9 mouse cellular contexts compared by ENCODE assay signal in genomic region chr12:87044711-87045110, GRCm38 (mm10). TPM values are rescaled to one million over a fixed set of nuclear protein-coding genes. Genes with fewer than 3 reads are reported as not detected.
DNase-seq lines count a peak whose midpoint lies in the region; ATAC-seq lines count a peak whose summit lies in the region.
"Had no signal": no experiment of that assay in that cellular context is flagged by ENCODE, and none has a peak within 500 bp of the region (broad histone marks: within the 10 kb centered on the region; RNA-seq: fewer than 3 reads in every experiment).

No protein-coding gene starts in this region.

- H3K27ac ChIP-seq in midbrain, embryonic 12.5 days (replicated peaks), result 0 out of 2 replicates have a peak overlapping the region, but pooled peaks have one; percentile 12

- peak; percentile 28 for DNase-seq in adrenal gland, postnatal 14 days
- DNase-seq in adrenal gland, adult 8-10 months, result no peak
- DNase-seq in ZHBTc4 (ENCODE audit: low read depth, low spot score), result peak; percentile 27
- DNase-seq in frontal cortex, adult 2 months (ENCODE audit: extremely low spot score in 1 of 2, low spot score in 1 of 2), result peak; percentile 45 to 71
- DNase-seq in thymus, postnatal 10 days (ENCODE audit: low spot score in 2 of 2), result no peak
- DNase-seq in kidney, adult 9 months, result no peak
- no peak for DNase-seq in kidney, postnatal 14 days

- ATAC-seq in midbrain, embryonic 12.5 days (ENCODE audit: low FRiP score, low read depth), result peak; percentile 81

- no peaks in the 10 kb centered on the region; the same call in 1 of the 2 replicates for H3K27me3 ChIP-seq in midbrain, embryonic 12.5 days

- no peaks in the 10 kb centered on the region for H3K36me3 ChIP-seq in midbrain, embryonic 12.5 days

- WGBS in midbrain, embryonic 12.5 days, result 7% methylated on average over 5 of the region's 5 CpGs

- H3K9me3 ChIP-seq in midbrain, embryonic 12.5 days, result no peaks in the 10 kb centered on the region

- H3K9ac ChIP-seq in midbrain, embryonic 12.5 days (replicated peaks), result no peak overlapping the region

- H3K4me3 ChIP-seq in midbrain, embryonic 12.5 days, result no peak overlapping the region

- no peak overlapping the region for H3K4me2 ChIP-seq in midbrain, embryonic 12.5 days (replicated peaks)

- H3K4me1 ChIP-seq in midbrain, embryonic 12.5 days, result peaks cover 14% of the 10 kb centered on the region

RNA-seq across cellular contexts. Expression of gene Tmem63c, which starts 23.6 kb away (rescaled TPM):
- 1.3 and 1.4 TPM in 2 replicates for total RNA-seq in adrenal gland, postnatal 14 days (2021)
- total RNA-seq in adrenal gland, adult 8-10 months (2022), result 1 to 10 TPM; 2.3 to 4.8 (median 3.1) TPM
- 26.0 and 31.8 TPM in 2 replicates for polyA plus RNA-seq in frontal cortex, adult 2 months (2012; rRNA removed)
- polyA plus RNA-seq in midbrain, embryonic 12.5 days (2016; fragmentation: Nextera tagmentation; extraction: Ambion mirVana), result 1.5 and 1.7 TPM in 2 replicates
- total RNA-seq: neutrophil, adult 5-6 weeks had no signal

RNA-seq across cellular contexts. Expression of gene Zdhhc22, which starts 54.5 kb away (rescaled TPM):
- total RNA-seq in adrenal gland, postnatal 14 days (2021), result 0.59 and 1.1 TPM in 2 replicates
- total RNA-seq in adrenal gland, adult 8-10 months (2022), result 1 to 10 TPM; 1.8 to 4.7 (median 3.0) TPM
- 35.4 and 41.3 TPM in 2 replicates for polyA plus RNA-seq in frontal cortex, adult 2 months (2012; rRNA removed)
- 0.98 and 1.9 TPM in 2 replicates for polyA plus RNA-seq in midbrain, embryonic 12.5 days (2016; fragmentation: Nextera tagmentation; extraction: Ambion mirVana)
- total RNA-seq: neutrophil, adult 5-6 weeks had no signal

RNA-seq across cellular contexts. Expression of gene Ngb, which starts 57.6 kb away (rescaled TPM):
- total RNA-seq in adrenal gland, postnatal 14 days (2021), result 0.41 and 0.60 TPM in 2 replicates
- total RNA-seq in adrenal gland, adult 8-10 months (2022), result 1 to 10 TPM; 3.8 to 6.8 (median 5.4) TPM
- 3.2 and 4.2 TPM in 2 replicates for polyA plus RNA-seq in frontal cortex, adult 2 months (2012; rRNA removed)
- 0.66 and 0.69 TPM in 2 replicates for polyA plus RNA-seq in midbrain, embryonic 12.5 days (2016; fragmentation: Nextera tagmentation; extraction: Ambion mirVana)
- total RNA-seq: neutrophil, adult 5-6 weeks had no signal

Comparison
In these comparisons a context has a peak if more than half of its experiments do, and no peak if none do; other contexts are left out.
1. DNase-seq: peak in adrenal gland, postnatal 14 days (single experiment), ZHBTc4 (single experiment) and frontal cortex, adult 2 months (2 of 2); none in adrenal gland, adult 8-10 months (single experiment), thymus, postnatal 10 days (0 of 2), kidney, adult 9 months (single experiment) and kidney, postnatal 14 days (single experiment).